Mouse (Mus musculus): ENCODE measurements around the gene Cpsf4.
"Not testable (repeated sequence)": the region's sequence is repeated elsewhere in the genome, so short reads cannot be mapped to it uniquely, and the experiment has no call there.

The Cpsf4 gene

GRCm38 (mm10) chr5:145166536-145167305, at the start of gene Cpsf4, which contains the start of gene Ptcd1:
Gene Cpsf4 (plus strand): TSS chr5:145167213.
Gene Ptcd1 (minus strand): TSS chr5:145167108.
- DNase-seq (ENCODE audit: inconsistent age in 2 of 2, low spot score in 1 of 2): peak; percentile 98 to 99

- DNase-seq (ENCODE audit: inconsistent age in 2 of 2, low spot score in 1 of 2): peak; percentile 50 to 51
These were observed 49.0 kb upstream of the Cpsf4 start for GRCm38 (mm10) chr5:145118005-145118404.

- no peak for DNase-seq (ENCODE audit: inconsistent age in 2 of 2, low spot score in 1 of 2)
These were observed 48.6 kb upstream of the Cpsf4 start for GRCm38 (mm10) chr5:145118461-145118860.

- no peak for DNase-seq (ENCODE audit: inconsistent age in 2 of 2, low spot score in 1 of 2)
These were observed 47.6 kb upstream of the Cpsf4 start for GRCm38 (mm10) chr5:145119385-145119784.

DNA sequence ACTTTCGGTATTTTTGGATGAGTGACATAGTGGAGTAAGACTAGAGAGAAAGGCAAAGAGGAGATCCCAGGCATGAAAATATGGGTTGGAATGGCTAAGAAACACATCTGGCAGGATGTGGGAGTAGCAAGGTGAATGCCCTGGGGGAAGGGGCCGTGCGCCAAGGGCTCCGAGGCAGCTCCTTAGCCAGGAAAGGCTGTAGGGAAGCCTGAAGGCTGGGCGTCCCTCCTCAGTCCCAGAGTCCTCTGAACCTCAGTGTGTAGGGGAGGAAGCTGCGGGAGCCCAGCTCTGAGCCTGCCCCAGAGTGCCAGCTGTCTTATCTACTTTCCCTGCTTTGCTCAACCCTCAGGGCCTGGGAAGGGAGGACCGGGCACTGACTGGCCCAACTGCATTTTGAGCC, 46.1 kb upstream of the Cpsf4 start:
- no peak for DNase-seq (ENCODE audit: inconsistent age in 2 of 2, low spot score in 1 of 2)

DNA sequence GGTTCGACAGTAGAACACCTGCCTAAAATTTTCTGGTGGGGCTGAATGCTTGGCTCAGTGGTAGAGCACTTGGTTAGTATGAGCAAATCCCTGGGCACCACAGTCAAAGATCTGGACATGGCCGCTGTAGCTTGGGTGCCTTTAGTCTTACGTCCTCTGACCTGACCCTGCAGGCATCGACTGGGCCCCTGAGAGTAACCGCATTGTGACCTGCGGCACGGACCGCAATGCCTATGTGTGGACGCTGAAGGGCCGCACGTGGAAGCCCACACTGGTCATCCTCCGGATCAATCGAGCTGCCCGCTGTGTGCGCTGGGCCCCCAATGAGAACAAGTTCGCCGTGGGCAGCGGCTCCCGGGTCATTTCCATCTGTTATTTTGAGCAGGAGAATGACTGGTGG, 43.6 kb upstream of the Cpsf4 start:
- DNase-seq (ENCODE audit: inconsistent age in 2 of 2, low spot score in 1 of 2): no peak

- DNase-seq (ENCODE audit: inconsistent age in 2 of 2, low spot score in 1 of 2): no peak
These were observed 40.4 kb upstream of the Cpsf4 start for GRCm38 (mm10) chr5:145126580-145126979.

GRCm38 (mm10) chr5:145129124-145129523, 37.9 kb upstream of the Cpsf4 start:
- DNase-seq (ENCODE audit: inconsistent age in 2 of 2, low spot score in 1 of 2): peak; percentile 68 to 84

GRCm38 (mm10) chr5:145129773-145130172, 37.2 kb upstream of the Cpsf4 start:
- DNase-seq (ENCODE audit: inconsistent age in 2 of 2, low spot score in 1 of 2): not testable (repeated sequence)

GRCm38 (mm10) chr5:145130191-145130590, 36.8 kb upstream of the Cpsf4 start:
- peak; percentile 53 to 71 for DNase-seq (ENCODE audit: inconsistent age in 2 of 2, low spot score in 1 of 2)

- DNase-seq (ENCODE audit: inconsistent age in 2 of 2, low spot score in 1 of 2): no peak
These were observed 36.0 kb upstream of the Cpsf4 start for GRCm38 (mm10) chr5:145130995-145131394.

DNA sequence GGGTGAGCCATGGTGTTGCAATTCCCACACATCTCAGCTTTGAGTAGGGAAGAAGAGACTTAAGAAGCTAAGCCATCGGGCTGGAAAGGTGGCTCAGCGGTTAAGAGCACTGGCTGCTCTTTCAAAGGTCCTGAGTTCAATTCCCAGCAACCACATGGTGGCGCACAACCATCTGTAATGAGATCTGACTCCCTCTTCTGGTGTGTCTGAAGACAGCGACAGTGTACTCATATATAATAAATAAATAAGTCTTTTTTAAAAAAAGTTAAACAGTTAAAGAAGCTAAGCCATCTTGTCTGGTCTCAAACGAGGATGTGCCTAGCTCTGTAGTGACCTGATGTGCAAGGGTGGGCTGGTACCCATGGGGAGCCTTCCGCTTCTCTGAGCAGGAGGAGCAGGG, 33.7 kb upstream of the Cpsf4 start:
- not testable (repeated sequence) for DNase-seq (ENCODE audit: inconsistent age in 2 of 2, low spot score in 1 of 2)

- DNase-seq (ENCODE audit: inconsistent age in 2 of 2, low spot score in 1 of 2): peak in 1 of 2 experiments; percentile 55
These were observed 28.2 kb upstream of the Cpsf4 start for GRCm38 (mm10) chr5:145138836-145139235.

GRCm38 (mm10) chr5:145139571-145140519, 27.2 kb upstream of the Cpsf4 start, which contains the start of the genes Pdap1 and Bud31:
Gene Pdap1 (minus strand): TSS chr5:145140238.
Gene Bud31 (plus strand): TSS chr5:145140362.
- DNase-seq (ENCODE audit: inconsistent age in 2 of 2, low spot score in 1 of 2): peak; percentile 96 to 99

GRCm38 (mm10) chr5:145140611-145141010, 26.4 kb upstream of the Cpsf4 start:
- DNase-seq (ENCODE audit: inconsistent age in 2 of 2, low spot score in 1 of 2): peak in 1 of 2 experiments; percentile 44

- no peak for DNase-seq (ENCODE audit: inconsistent age in 2 of 2, low spot score in 1 of 2)
These were observed 19.3 kb upstream of the Cpsf4 start for GRCm38 (mm10) chr5:145147748-145148147.

DNA sequence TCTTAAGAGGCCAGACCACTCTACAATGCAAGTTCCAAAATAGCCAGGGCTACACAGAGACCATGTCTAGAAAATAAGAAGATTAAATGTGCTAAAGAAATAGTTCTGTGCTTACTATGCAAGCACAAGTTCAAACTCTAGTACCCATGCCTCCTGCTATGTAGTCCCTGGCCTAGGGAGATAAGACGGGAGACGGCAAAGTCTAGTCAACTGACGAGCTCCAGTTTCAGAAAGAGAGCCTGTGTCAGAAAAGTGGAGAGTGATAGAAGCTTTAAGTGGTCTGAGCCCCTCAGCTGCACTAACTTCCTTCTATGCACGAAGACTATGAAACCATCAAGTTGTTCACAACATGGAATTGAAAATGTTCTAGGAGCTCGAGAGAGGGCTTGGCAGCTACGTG, 17.7 kb upstream of the Cpsf4 start:
- DNase-seq (ENCODE audit: inconsistent age in 2 of 2, low spot score in 1 of 2): no peak

- no peak for DNase-seq (ENCODE audit: inconsistent age in 2 of 2, low spot score in 1 of 2)
These were observed 14.3 kb upstream of the Cpsf4 start for GRCm38 (mm10) chr5:145152690-145153089.

- no peak for DNase-seq (ENCODE audit: inconsistent age in 2 of 2, low spot score in 1 of 2)
These were observed 5.7 kb upstream of the Cpsf4 start for GRCm38 (mm10) chr5:145161361-145161760.

GRCm38 (mm10) chr5:145164710-145165109, 2.3 kb upstream of the Cpsf4 start:
- DNase-seq (ENCODE audit: inconsistent age in 2 of 2, low spot score in 1 of 2): peak in 1 of 2 experiments; percentile 53

- DNase-seq (ENCODE audit: inconsistent age in 2 of 2, low spot score in 1 of 2): no peak
These were observed 1.8 kb upstream of the Cpsf4 start for GRCm38 (mm10) chr5:145165184-145165583.

- no peak for DNase-seq (ENCODE audit: inconsistent age in 2 of 2, low spot score in 1 of 2)
These were observed 271 bp downstream of the Cpsf4 start for GRCm38 (mm10) chr5:145167306-145167661.

Measured in adrenal gland, adult (tissue).